Mouse (Mus musculus): ENCODE results near the gene Cd40lg.

Cd40lg gene

DNA sequence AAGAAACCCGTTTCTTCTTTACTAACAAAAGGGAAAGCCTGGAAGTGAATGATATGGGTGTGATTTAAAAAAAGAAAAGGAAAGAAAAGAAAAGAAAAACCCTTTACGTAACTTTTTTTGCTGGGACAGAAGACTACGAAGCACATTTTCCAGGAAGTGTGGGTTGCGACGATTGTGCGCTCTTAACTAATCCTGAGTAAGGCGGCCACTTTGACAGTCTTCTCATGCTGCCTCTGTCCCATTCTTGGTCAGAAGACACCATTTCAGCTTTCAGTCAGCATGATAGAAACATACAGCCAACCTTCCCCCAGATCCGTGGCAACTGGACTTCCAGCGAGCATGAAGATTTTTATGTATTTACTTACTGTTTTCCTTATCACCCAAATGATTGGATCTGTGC lies at the start of gene Cd40lg:
Gene Cd40lg (plus strand): TSS at position 268 of the 400 bp plus-strand sequence.
- DNase-seq (ENCODE audit: low read depth, low spot score): no peak

DNA sequence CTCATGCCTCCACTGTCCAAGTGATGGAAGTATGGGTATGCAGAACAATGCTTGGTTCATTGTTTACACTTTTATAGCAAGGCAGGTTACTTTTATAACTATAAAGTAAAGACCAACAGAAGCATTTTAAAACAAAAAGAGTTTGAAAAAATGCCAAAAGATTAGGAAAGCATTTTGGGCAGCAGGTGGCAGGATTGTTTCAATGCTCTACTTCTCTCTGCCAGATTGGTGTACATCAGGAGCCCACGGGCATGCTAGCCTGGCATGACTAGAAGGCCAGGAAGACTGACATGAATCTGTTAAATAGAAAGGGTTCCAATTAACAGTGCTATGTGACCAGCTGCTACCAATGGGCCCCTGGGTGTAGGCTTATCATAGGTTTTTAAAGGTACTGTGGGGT lies 45.4 kb upstream of the Cd40lg start:
- DNase-seq (ENCODE audit: low read depth, low spot score): peak; percentile 30

DNA sequence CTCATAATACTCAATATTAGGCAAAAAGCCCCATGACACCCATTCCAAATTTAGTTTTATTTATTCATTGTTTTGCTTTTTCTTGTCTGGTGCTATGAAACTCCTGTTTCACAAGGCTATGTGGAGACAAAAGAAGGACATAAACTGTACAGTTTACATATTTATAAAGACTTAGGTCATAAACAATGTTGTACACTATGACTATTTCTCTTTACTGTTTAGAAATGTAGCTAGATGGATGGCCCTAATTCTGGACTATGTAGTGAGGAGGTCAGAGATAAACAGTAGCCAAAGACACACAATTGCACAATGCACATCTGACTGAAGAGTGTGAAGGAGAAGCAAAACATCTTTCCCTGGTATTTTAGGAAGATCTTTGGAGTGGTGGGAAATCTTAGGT lies 40.7 kb upstream of the Cd40lg start:
- DNase-seq (ENCODE audit: low read depth, low spot score): no peak

DNA sequence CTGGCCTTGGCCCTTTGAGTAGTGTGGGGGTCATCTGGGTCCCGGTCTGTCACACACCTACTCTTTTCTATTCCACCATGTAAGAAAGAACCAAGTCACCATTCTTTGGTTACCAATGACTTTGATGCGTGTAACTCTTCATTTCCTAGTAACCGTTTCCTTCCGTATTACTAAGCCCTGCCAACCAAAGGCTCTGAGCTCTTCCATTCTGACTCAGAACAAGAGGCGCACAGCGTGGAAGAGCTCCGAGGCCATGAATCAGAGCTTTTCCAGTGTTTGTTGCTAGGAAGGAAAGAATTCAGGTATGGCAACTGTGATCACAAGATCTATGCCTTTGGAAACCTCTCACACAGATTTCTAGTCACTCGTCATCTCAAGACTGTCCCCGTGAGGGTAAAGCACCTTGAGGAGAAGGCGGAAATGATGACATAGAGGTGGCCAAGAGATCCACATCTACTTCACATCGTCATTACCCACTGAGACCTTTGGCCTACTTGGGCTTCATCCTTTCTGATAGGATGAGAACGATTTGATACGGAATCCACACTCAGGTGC lies 34.6 kb upstream of the Cd40lg start:
- no peak for DNase-seq (ENCODE audit: low read depth, low spot score)

DNA sequence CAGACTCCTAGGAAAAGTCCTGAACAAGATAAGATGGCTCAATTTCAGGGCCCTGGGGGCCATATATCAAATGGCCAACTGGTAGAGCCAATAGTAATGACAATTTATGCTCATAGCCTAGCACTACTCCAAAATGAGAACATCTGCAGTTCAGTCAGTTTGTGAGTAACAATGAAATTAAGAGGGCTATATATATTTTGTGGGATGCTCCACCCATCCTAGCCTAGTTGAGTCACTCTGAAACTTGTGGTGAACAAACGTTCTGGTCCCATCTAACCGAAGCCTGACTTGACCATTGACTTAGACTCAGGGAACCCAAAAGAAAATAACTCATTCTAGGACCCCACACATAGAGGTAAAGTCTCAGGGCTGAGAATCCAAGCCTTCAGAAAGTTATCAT lies 29.5 kb upstream of the Cd40lg start:
- DNase-seq (ENCODE audit: low read depth, low spot score): no peak

DNA sequence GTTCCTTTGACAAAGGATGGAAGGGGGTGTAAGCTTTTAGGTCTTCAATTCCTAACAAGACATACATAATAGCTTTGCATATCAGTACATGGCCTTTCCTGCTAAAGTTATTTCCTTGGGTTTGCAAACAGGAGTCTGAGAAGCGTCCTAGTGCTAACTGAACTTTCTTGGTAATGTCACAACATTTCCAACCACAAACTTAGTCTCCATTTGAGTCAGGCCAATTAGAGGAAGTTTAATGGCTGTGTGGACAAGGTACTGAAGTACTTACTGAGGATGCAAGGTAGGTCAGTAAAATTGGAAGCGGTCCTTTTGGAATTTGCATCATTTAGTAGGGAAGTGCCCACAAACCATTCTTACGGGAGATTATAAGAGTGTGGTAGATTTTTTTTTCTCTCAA lies 28.6 kb upstream of the Cd40lg start:
- DNase-seq (ENCODE audit: low read depth, low spot score): no peak

DNA sequence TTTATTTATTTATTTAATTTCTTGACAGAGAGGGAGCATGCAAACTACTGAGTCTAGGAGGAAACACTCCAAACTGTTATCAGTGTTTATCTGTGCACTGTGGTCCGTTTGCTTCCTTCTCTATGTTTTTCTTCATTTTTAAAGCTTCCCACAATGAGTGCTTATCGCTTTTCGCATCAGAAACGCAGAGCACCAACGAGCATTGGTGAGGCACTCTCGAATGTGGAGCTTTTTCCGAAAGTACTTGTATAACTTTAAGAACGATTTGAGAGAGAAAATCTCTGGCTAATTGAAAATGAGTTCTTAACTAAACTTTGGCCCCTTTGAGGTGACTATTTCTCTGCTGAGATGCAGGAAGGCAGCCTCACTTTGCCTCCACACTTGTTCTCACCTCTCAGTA lies 24.6 kb upstream of the Cd40lg start:
- no peak for DNase-seq (ENCODE audit: low read depth, low spot score)

DNA sequence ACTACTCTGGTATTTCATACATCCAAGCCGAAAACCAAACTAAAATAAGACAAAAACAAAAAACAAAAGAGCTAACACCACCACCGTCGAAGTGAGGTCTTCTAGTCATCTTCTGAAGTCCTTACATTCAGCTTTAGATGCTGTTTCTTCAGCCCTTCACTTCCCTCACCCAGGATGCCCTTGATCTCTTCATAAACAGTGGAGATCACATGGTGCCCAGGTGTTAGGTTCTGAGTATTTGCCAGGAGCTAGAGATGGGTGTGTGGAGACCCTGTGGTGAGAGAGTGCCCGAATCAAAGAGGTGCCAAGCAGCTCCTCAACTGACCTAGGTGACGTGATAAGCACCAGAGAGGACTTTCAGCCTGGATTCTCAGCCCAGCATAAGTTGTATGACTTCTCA lies 22.6 kb upstream of the Cd40lg start:
- no peak for DNase-seq (ENCODE audit: low read depth, low spot score)

DNA sequence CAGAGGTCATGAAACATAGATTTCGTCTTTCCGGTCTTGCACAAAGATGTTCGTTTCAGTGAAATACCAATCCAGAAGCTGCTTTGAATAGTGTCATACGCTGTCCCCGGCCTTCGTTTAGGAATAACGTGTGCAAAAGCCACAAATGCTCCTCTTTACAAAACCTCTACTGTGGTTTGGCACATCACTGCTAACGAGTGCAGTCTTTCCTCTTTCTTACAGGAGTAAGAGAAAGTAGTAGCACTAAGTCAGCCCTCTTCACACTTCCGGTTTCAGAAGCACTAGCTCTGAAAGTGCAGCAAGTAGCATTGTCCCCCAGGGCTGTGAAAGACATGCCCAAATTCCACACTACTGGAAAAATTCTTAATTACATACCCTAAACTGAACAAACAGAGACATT lies 15.6 kb upstream of the Cd40lg start:
- peak; percentile 33 for DNase-seq (ENCODE audit: low read depth, low spot score)

DNA sequence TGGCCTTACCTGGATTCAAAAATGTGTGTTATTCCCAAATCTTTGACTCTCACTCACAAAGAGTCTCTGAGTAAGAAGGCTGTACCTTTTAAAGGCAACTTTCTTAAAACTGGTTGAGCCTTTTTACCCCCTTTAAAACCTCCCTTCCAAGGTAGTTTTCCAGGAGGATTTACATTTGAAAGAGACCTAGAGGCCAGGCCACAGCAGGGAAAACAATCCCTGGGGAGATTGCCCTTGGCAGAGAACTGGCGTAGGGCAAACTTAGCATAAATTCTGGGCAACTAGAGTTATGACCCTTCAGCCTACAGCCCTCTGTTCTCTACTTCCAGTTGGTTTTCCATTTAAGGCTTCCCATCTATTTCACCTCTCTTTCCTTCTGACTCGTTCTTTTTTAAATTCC lies 13.9 kb upstream of the Cd40lg start:
- DNase-seq (ENCODE audit: low read depth, low spot score): no peak

DNA sequence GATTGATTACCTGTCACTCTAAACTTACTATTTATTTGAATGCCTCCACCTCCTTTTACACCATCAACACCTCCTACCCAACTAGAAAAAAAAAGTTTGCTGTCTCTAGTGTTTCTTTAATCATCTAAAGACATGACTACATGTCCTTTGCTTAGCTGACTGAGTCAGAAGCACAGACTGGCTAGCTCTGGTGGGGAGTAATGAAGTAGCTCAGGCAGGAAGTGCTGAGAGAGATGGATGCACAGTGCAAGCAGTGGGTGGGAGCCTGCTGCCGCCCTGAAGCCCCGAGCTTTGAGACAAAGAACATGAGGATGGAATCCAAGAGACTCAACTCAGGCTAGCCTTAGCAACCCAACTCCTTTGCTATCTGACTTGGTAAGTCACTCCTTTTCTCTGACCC lies 11.5 kb upstream of the Cd40lg start:
- DNase-seq (ENCODE audit: low read depth, low spot score): no peak

DNA sequence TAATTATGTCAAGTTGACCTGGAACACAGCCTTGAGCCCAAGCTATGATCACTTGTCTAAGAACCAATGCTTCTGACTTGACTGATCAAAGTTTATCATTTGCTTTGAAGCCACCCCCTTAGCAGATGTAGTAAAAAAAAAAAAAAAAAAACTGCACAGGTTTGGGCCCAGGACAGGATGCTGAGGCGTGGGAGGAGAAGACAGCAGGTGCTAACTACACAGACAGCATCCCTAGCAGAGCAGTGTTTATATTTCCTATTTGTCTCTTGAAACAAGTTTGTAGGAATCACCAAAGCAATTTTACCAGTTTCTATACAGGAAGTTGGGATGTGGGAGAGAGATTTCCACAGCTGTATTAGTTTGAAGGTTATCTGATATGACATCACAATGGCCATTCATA lies 1.4 kb upstream of the Cd40lg start:
- no peak for DNase-seq (ENCODE audit: low read depth, low spot score)

DNA sequence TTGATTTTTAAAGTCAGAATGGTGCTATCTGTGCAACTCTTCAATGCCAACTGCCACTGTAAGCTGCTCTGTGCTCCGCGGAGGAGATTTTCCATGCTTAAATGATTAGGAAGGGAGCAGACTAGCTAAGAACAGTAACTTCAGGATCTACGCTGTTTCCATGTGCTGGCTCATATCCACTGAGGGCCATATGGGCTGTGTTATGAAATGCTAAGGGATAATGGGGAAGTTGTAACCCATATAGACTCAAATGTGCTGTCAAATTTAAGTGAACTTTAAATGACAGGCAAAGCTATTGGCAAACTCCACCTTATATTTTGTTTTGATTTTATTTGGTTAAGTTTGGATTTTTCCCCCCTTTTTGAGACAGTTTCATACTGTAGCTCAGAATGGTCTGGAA lies 919 bp downstream of the Cd40lg start:
- DNase-seq (ENCODE audit: low read depth, low spot score): no peak

DNA sequence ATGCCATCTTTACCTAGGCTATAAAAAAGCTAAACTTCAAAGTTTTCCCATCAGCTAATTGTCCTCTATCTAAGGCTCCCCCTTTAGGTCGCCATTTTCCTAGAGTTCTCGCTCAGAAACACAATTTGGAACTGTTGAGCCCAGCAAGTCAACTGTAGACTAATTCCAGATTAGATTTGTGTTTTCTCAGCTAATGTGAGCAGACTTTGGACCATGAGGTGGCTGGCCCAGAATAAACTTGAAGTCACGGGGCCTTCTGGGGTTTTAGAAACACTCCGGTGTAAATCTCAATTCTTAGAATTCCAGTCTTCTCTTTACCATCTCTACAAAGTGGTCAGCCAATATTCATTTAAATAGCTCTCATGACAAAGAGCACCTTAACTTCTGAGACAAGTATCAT lies 3.6 kb downstream of the Cd40lg start:
- DNase-seq (ENCODE audit: low read depth, low spot score): no peak

DNA sequence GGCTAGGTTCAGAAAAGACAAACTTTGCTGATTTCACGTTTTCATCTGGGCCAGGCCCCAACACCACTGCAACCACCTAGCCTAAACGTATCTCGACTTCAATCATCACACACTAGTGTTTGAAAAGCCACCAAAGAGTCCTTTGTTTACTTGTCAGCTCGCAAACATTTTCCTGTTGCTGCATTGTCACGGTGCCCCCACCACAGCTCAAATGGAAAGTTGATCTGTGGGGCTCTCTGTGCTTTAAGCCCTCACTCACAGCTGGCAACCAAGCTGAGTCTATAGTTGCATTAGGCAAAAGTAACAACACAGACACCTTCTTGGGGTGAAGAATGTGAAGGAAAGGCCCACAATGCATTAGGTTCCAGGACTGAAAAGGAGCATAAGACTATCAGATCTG lies 4.3 kb downstream of the Cd40lg start:
- no peak for DNase-seq (ENCODE audit: low read depth, low spot score)

DNA sequence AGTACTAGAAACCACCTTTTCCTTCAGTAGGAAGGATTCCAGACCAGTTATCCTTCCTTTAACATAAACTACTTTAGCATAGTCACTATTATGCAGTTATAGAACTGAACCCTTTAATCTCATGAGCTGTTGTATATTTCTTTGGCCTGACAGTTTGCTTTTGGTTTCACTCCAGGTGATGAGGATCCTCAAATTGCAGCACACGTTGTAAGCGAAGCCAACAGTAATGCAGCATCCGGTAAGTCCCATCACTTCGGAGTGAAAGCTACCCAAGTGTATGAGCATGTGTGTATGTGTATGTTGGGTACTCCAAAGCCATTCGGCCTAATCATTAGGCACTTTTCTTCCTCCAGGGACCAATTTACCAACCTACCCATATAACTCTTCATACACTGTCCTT lies 7.6 kb downstream of the Cd40lg start:
- no peak for DNase-seq (ENCODE audit: low read depth, low spot score)

DNA sequence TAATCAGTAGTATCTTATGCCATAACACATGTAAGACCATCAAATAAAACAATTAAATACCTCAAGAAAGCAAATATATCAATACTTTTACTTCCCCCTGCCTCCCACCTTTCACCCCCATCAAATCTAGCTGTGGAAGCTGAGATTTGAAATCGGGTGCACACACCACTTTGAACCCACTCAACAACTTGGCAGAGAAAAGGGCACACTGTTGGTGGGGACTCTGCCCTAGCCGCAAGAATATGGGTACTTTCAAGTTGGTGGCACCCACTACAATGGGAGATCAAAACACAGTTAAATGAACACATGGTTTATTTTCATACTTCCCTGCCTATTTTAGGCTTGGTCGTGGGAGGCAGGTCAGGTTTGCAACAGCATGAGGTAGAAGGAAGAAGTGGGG lies 9.9 kb downstream of the Cd40lg start:
- peak; percentile 52 for DNase-seq (ENCODE audit: low read depth, low spot score)

DNA sequence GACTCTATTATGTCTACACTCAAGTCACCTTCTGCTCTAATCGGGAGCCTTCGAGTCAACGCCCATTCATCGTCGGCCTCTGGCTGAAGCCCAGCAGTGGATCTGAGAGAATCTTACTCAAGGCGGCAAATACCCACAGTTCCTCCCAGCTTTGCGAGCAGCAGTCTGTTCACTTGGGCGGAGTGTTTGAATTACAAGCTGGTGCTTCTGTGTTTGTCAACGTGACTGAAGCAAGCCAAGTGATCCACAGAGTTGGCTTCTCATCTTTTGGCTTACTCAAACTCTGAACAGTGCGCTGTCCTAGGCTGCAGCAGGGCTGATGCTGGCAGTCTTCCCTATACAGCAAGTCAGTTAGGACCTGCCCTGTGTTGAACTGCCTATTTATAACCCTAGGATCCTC lies 11.4 kb downstream of the Cd40lg start:
- no peak for DNase-seq (ENCODE audit: low read depth, low spot score)

DNA sequence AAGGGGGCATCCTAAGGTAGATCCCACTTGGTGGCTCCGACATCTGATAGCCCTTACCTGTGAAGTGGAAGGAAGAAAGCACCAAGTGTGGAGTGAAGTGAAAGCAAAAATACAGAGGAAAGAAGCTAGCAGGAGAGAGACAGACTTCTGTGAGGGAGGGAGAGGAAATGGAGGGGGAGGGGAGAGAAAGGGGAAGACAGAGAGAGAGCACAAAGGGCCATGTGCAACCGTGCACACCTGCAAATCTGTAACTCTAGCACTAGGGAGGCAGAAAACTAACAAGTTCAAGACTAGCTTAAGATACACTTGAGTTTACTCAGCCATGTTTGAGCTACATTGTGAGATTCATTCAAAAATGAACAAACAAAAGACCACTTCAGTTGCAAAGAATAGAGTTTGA lies 16.2 kb downstream of the Cd40lg start:
- peak; percentile 74 for DNase-seq (ENCODE audit: low read depth, low spot score)

DNA sequence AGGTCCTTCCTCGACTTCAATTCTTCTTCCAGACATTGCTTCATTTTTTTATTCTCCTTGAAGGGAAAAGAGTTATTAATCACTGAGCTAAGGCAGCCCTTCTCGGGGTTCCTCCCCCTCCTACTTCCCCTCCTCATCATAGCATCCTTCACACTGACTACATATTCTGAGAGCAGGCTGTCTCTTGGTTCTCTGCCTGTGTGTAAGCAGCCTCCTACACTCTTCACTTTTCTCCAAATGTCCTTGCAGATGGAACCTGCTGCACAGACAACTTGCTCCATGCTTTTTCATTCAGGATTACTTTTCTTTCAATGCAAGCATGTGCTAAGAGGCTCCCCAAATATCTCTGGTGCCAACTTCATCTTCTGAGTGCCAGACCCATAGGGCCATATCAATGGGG lies 21.7 kb downstream of the Cd40lg start:
- no peak for DNase-seq (ENCODE audit: low read depth, low spot score)

DNA sequence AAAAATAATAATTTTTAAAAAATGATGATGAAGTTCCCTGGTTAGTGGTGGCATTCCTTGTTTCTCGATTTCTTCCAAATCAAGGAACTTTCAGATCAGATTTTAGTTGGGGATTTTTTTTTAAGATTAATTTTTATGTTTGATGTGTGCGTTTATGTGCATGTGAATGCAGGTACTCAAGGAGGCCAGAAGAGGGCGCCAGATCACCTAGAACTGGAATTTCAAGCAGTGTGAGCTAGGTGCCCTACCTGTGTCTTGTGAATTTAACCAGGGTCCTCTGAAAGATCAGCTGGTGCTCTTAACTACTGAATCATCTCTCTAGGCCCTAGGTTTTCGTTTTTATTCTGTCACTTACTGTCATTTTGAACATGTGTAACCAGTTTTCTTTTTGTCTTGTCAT lies 24.0 kb downstream of the Cd40lg start:
- peak; percentile 35 for DNase-seq (ENCODE audit: low read depth, low spot score)

DNA sequence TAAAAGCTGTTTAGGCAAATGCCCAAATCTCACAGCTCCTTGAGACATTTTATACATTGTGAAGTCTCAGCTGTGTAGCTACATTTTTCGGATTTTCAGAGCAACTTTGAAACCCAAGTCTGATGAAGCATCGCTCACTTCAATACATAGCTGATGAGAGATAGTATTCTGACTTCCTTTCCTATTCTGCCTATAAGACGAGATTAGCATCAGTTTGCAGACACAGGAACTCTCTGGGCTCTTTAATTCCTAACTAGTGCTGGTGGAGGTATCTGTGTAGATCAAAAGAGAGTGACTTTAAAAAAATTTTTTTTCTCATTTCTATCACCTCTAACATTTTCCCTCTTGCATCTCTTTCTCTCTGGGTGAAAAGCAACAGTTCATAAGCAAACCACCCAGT lies 26.6 kb downstream of the Cd40lg start:
- DNase-seq (ENCODE audit: low read depth, low spot score): no peak

DNA sequence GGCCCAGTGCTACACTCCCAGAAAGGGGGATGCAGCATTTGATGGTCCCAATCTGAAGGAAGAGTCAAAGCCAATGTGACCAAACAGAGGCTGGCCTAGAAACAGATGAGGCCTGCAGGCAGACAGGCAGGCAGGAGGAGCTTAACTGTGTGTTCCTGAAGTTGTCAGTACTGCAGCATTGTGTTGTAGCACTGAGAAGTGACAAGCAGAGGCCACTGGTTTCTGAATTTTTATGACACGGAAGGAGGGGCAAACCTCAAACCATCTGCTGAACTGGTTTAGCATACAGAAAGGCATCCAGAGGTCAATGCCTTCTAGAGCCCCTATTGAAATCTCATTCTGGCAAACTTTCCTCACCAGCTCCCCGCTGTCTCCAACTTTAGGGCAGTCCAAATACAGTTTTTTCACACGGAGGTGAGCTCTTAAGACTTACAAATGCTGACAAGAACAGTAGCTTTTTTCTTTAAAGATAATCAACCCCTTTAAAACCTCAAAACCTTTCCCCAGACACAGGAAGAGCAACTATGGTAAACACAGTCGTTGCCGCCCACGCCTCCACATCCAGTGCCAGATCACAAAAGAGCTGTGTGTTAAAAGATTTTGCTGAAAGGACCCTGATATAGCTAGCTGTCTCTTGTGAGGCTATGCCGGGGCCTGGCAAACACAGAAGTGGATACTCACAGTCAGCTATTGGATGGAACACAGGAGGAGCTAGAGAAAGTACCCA lies 41.5 kb downstream of the Cd40lg start:
- DNase-seq (ENCODE audit: low read depth, low spot score): no peak

DNA sequence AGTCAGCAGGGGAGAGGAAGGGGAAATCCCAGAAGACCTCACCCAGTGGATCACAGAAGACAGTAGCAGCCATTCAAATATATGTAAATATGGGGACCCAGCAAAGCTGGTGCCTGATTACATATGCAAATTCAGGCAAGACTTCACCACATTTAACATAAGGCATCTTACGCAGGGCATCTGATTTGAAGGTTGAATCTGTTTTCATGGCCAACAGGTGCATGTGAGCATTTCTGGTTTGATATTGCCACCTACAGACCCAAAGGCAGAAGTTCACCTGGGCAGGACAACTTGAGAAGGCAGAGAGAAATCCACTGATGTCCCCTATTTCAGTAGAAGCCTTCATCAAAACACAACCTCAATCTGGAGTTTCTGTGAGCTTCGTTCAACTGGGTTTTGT lies 48.8 kb downstream of the Cd40lg start:
- peak; percentile 38 for DNase-seq (ENCODE audit: low read depth, low spot score)

Measured in A20 (cell line).